Mouse (Mus musculus) MEL (cell line): Measurements from ENCODE around the gene Rgs9. TPM values are rescaled to one million over a fixed set of nuclear protein-coding genes. Genes with fewer than 3 reads are reported as not detected.

ENCODE experiments used
- DNase-seq: peaks from one replicate; pipeline ENCODE4 v3.0.0; 2011; ENCODE audit warnings: low read depth, low spot score
- H3K27ac ChIP-seq: 2 replicates; pipeline ENCODE4 v1.5.1; 2012; ENCODE audit warnings: low read depth, mild to moderate bottlenecking, control low read depth, low read length, moderate library complexity; ENCODE audit not compliant: control insufficient read depth
- H3K27me3 ChIP-seq, 2 experiments: fragments of 150-350 bp in 1 of 2; sonication (generic) in 1 of 2; 2 replicates each; pipeline ENCODE4 v1.6.1; 2012; ENCODE audit warnings: low read length in 2 of 2, mild to moderate bottlenecking in 2 of 2, improper control_type of control experiment in 1 of 2, moderate library complexity in 1 of 2; ENCODE audit not compliant: insufficient read depth in 2 of 2, control insufficient read depth in 1 of 2
- H3K36me3 ChIP-seq, 2 experiments: 2 replicates each; pipeline ENCODE4 v1.6.1; 2012 to 2014; ENCODE audit warnings: low read length in 2 of 2, improper control_type of control experiment in 1 of 2, inconsistent platforms in 1 of 2, mild to moderate bottlenecking in 1 of 2; ENCODE audit not compliant: insufficient read depth in 2 of 2, control insufficient read depth in 1 of 2
- H3K4me1 ChIP-seq, 2 experiments: fragments of 150-350 bp in 1 of 2; sonication (generic) in 1 of 2; 2 replicates each; pipeline ENCODE4 v1.6.1; 2012; ENCODE audit warnings: low read length in 2 of 2, improper control_type of control experiment in 1 of 2, mild to moderate bottlenecking in 1 of 2; ENCODE audit not compliant: insufficient read depth in 2 of 2, control insufficient read depth in 1 of 2
- H3K4me3 ChIP-seq, 2 experiments: fragments of 150-350 bp in 1 of 2; sonication (generic) in 1 of 2; 2 replicates each; pipeline ENCODE4 v1.5.1; 2012; ENCODE audit warnings: low read depth in 2 of 2, low read length in 2 of 2, mild to moderate bottlenecking in 2 of 2, moderate library complexity in 2 of 2, control low read depth in 1 of 2, improper control_type of control experiment in 1 of 2; ENCODE audit not compliant: control insufficient read depth in 1 of 2, insufficient read depth in 1 of 2
- H3K79me2 ChIP-seq: 2 replicates; pipeline ENCODE4 v1.6.1; 2012; ENCODE audit warnings: mild to moderate bottlenecking, low read length, moderate library complexity; ENCODE audit not compliant: control insufficient read depth, poor library complexity, insufficient read depth
- H3K9ac ChIP-seq: 2 replicates; pipeline ENCODE4 v1.6.1; 2012; ENCODE audit warnings: low read depth, mild to moderate bottlenecking, control low read depth, low read length, moderate library complexity; ENCODE audit not compliant: control insufficient read depth, poor library complexity, severe bottlenecking
- H3K9me3 ChIP-seq: fragments of 150-350 bp; sonication (generic); replicated peaks from 2 replicates; pipeline ENCODE4 v1.6.1; 2012; ENCODE audit warnings: mild to moderate bottlenecking, low read length, improper control_type of control experiment, moderate library complexity; ENCODE audit not compliant: insufficient read depth
- CHD1 ChIP-seq: IDR thresholded peaks from 2 replicates; pipeline ENCODE4 v1.6.1; 2012; ENCODE audit warnings: low read depth, mild to moderate bottlenecking, inconsistent platforms, low read length, improper control_type of control experiment
- CTCF ChIP-seq, 3 experiments: IDR thresholded peaks in 2 of 3; conservative IDR thresholded peaks in 1 of 3; 2 replicates each; pipeline ENCODE4 v1.5.1; 2011 to 2012; ENCODE audit warnings: low read length in 3 of 3, low read depth in 2 of 3, mild to moderate bottlenecking in 2 of 3, improper control_type of control experiment in 1 of 3, inconsistent platforms in 1 of 3, mixed read lengths in 1 of 3, moderate library complexity in 1 of 3; ENCODE audit not compliant: control insufficient read depth in 1 of 3, insufficient read depth in 1 of 3, poor library complexity in 1 of 3, severe bottlenecking in 1 of 3
- ELF1 ChIP-seq: IDR thresholded peaks from 2 replicates; pipeline ENCODE4 v1.6.1; 2014; ENCODE audit warnings: low read depth, mild to moderate bottlenecking, inconsistent platforms, low read length, improper control_type of control experiment, moderate library complexity
- ETS1 ChIP-seq: IDR thresholded peaks from 2 replicates; pipeline ENCODE4 v1.6.1; 2012; ENCODE audit warnings: low read depth, mild to moderate bottlenecking, inconsistent platforms, low read length, improper control_type of control experiment, moderate library complexity
- HCFC1 ChIP-seq: IDR thresholded peaks from 2 replicates; pipeline ENCODE4 v1.6.1; 2012; ENCODE audit warnings: low read depth, mild to moderate bottlenecking, inconsistent platforms, low read length, improper control_type of control experiment, moderate library complexity
- JUND ChIP-seq: IDR thresholded peaks from 2 replicates; pipeline ENCODE4 v1.6.1; 2011; ENCODE audit warnings: low read depth, mild to moderate bottlenecking, improper control_type of control experiment, low read length
- MAX ChIP-seq: IDR thresholded peaks from 2 replicates; pipeline ENCODE4 v1.6.1; 2011; ENCODE audit warnings: low read length, improper control_type of control experiment
- MAZ ChIP-seq: IDR thresholded peaks from 2 replicates; pipeline ENCODE4 v1.6.1; 2012; ENCODE audit warnings: low read depth, mild to moderate bottlenecking, inconsistent platforms, low read length, improper control_type of control experiment
- MEF2A ChIP-seq: IDR thresholded peaks from 2 replicates; pipeline ENCODE4 v1.6.1; 2014; ENCODE audit warnings: low read depth, mild to moderate bottlenecking, inconsistent platforms, low read length, improper control_type of control experiment; ENCODE audit not compliant: poor library complexity, insufficient replicate concordance, severe bottlenecking; ENCODE audit errors: extremely low read depth
- MYC ChIP-seq: IDR thresholded peaks from 2 replicates; pipeline ENCODE4 v1.6.1; 2011; ENCODE audit warnings: low read depth, mild to moderate bottlenecking, low read length, improper control_type of control experiment, moderate library complexity
- NELFE ChIP-seq: IDR thresholded peaks from 2 replicates; pipeline ENCODE4 v1.6.1; 2011; ENCODE audit warnings: low read depth, low read length, improper control_type of control experiment
- POLR2A ChIP-seq, 2 experiments: IDR thresholded peaks; 2 replicates each; pipeline ENCODE4 v1.6.1; 2011 to 2012; ENCODE audit warnings: low read length in 2 of 2, mild to moderate bottlenecking in 2 of 2, control low read depth in 1 of 2, improper control_type of control experiment in 1 of 2, low read depth in 1 of 2, moderate library complexity in 1 of 2; ENCODE audit not compliant: control insufficient read depth in 1 of 2, insufficient read depth in 1 of 2, poor library complexity in 1 of 2
- POLR2AphosphoS5 ChIP-seq: IDR thresholded peaks from 2 replicates; pipeline ENCODE4 v1.6.1; 2012; ENCODE audit warnings: low read depth, borderline replicate concordance, mild to moderate bottlenecking, inconsistent platforms, low read length, moderate library complexity, mixed read lengths
- RAD21 ChIP-seq: IDR thresholded peaks from 2 replicates; pipeline ENCODE4 v1.6.1; 2011; ENCODE audit warnings: mild to moderate bottlenecking, low read depth, low read length, improper control_type of control experiment
- SMC3 ChIP-seq: IDR thresholded peaks from 2 replicates; pipeline ENCODE4 v1.6.1; 2011; ENCODE audit warnings: low read depth, low read length, improper control_type of control experiment
- TBP ChIP-seq: IDR thresholded peaks from 2 replicates; pipeline ENCODE4 v1.8.0; 2011; ENCODE audit warnings: low read depth, low read length, improper control_type of control experiment
- TCF12 ChIP-seq: IDR thresholded peaks from 2 replicates; pipeline ENCODE4 v1.6.1; 2014; ENCODE audit warnings: low read depth, mild to moderate bottlenecking, inconsistent platforms, low read length, improper control_type of control experiment, moderate library complexity
- USF1 ChIP-seq: IDR thresholded peaks from 2 replicates; pipeline ENCODE4 v1.6.1; 2014; ENCODE audit warnings: low read depth, mild to moderate bottlenecking, inconsistent platforms, low read length, improper control_type of control experiment, moderate library complexity
- USF2 ChIP-seq, 2 experiments: IDR thresholded peaks; 2 replicates each; pipeline ENCODE4 v1.6.1; 2011 to 2012; ENCODE audit warnings: improper control_type of control experiment in 2 of 2, low read length in 2 of 2, borderline replicate concordance in 1 of 2, inconsistent platforms in 1 of 2, low read depth in 1 of 2, mild to moderate bottlenecking in 1 of 2; ENCODE audit not compliant: insufficient read depth in 1 of 2
- ZKSCAN1 ChIP-seq: IDR thresholded peaks from 2 replicates; pipeline ENCODE4 v1.6.1; 2012; ENCODE audit warnings: low read depth, mild to moderate bottlenecking, inconsistent platforms, low read length, improper control_type of control experiment, moderate library complexity
- ZMIZ1 ChIP-seq: IDR thresholded peaks from 2 replicates; pipeline ENCODE4 v1.6.1; 2012; ENCODE audit warnings: low read depth, mild to moderate bottlenecking, inconsistent platforms, low read length, improper control_type of control experiment, moderate library complexity
- ZNF384 ChIP-seq: IDR thresholded peaks from 2 replicates; pipeline ENCODE4 v1.6.1; 2012; ENCODE audit warnings: low read depth, mild to moderate bottlenecking, inconsistent platforms, low read length, improper control_type of control experiment
- polyA plus RNA-seq, 2 experiments: library from polyadenylated mRNA; stranded (reverse) in 1 of 2; unstranded in 1 of 2; fragments of >175 nt in 1 of 2; fragments of >200 nt in 1 of 2; gene quantifications; 2 replicates each; pipeline versions ENCODE4 v1.2.1 to v1.2.4; 2012; ENCODE audit warnings: low replicate concordance in 2 of 2, low read depth in 1 of 2; ENCODE audit not compliant: insufficient read length in 2 of 2, insufficient read depth in 1 of 2, missing spikeins in 1 of 2
- total RNA-seq: library from RNA; depleted of rRNA; stranded (reverse); fragments of 300-350 nt; gene quantifications from 2 replicates; pipeline ENCODE4 v1.2.3, GENCODE M21; 2012

The Rgs9 gene
- total and polyA plus RNA-seq, 3 experiments, result not detected

DNA sequence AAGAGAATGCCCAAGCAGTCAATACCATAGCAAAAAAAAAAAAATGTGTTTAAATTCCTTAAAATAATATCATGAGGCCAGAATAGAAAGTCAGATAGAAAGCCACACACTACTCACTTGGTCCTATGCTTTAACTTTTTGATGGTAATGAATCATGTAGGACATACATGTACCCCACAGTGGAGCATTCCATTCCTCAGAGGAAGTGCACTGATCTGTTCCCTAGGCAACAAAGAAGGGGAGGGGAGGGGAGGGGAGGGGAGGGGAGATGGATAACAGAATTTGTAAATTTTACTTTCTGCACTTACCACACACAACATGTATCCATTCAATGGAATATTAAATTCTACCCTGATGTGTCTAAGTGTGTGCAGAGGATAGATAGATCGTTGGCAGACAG, 91.9 kb downstream of the Rgs9 start:
- Histone ChIP-seq H3K9me3 (no peaks in the 10 kb centered on the region), H3K4me1 (no peaks in the 10 kb centered on the region), H3K36me3 (no peaks in the 10 kb centered on the region), H3K79me2 (no peaks in the 10 kb centered on the region), H3K9ac (no peak overlapping the region), H3K27me3 (no peaks in the 10 kb centered on the region), H3K27ac (no peak overlapping the region), H3K4me3 (no peak overlapping the region)
- no peak for DNase-seq
- no peak for TF ChIP-seq POLR2A (IDR thresholded peaks at IDR 0.05; ENCODE audit: control insufficient read depth in 1 of 2, insufficient read depth in 1 of 2, low read depth in 1 of 2, low read length in 2 of 2, poor library complexity in 1 of 2)
- no peak for TF ChIP-seq HCFC1
- no peak for TF ChIP-seq RAD21
- TF ChIP-seq POLR2AphosphoS5, result no peak
- no peak for TF ChIP-seq USF1
- no peak for TF ChIP-seq MAZ
- TF ChIP-seq TBP, result no peak
- no peak for TF ChIP-seq TCF12
- no peak for TF ChIP-seq CTCF (IDR thresholded peaks at IDR 0.05 in 2 of 3, conservative IDR thresholded peaks at IDR 0.05 in 1 of 3; ENCODE audit: control insufficient read depth in 1 of 3, insufficient read depth in 1 of 3, low read depth in 2 of 3, low read length in 3 of 3, poor library complexity in 1 of 3, severe bottlenecking in 1 of 3)
- no peak for TF ChIP-seq ZNF384
- TF ChIP-seq SMC3, result no peak
- no peak for TF ChIP-seq ELF1
- no peak for TF ChIP-seq MEF2A

DNA sequence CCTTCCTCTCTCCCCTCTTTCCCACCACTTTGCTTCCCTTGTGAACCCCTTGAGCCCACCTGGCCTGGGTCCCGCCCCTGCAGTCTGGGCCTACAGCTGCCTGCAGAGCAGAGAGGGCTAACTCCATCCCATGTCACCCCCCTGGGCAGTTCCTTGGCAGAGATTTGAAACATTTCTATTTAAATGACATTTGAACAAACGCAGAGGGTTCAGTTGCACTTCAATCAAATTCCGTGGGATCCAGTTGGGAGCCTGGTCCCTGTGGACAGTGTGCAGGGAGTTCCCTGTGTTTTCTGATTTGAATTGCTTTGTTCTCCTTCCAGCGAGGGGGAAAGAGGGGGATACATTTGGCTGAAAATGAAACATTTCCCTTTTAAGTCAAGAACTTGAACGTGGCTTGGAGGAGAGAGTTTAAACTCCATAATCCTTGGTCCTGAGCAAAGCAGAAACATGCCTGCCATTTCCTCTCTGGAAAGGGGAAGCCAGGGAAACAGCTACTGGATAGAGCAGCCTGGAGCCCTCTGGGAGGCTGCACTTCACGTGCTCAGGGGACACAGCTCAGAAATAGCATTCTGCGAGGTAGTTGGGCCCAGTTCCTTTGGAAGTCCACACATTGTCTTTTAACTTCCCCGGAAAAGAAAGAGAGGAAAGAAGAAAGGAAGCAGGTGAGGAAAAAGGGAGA, 98.2 kb downstream of the Rgs9 start:
- Histone ChIP-seq H3K36me3 (no peaks in the 10 kb centered on the region), H3K4me3 (no peak overlapping the region), H3K79me2 (no peaks in the 10 kb centered on the region), H3K27ac (no peak overlapping the region), H3K9me3 (no peaks in the 10 kb centered on the region), H3K9ac (no peak overlapping the region), H3K4me1 (no peaks in the 10 kb centered on the region), H3K27me3 (no peaks in the 10 kb centered on the region)
- TF ChIP-seq ETS1, result no peak
- no peak for TF ChIP-seq MEF2A
- no peak for TF ChIP-seq CTCF (IDR thresholded peaks at IDR 0.05 in 2 of 3, conservative IDR thresholded peaks at IDR 0.05 in 1 of 3; ENCODE audit: control insufficient read depth in 1 of 3, insufficient read depth in 1 of 3, low read depth in 2 of 3, low read length in 3 of 3, poor library complexity in 1 of 3, severe bottlenecking in 1 of 3)
- TF ChIP-seq USF2 (IDR thresholded peaks at IDR 0.05; ENCODE audit: borderline replicate concordance in 1 of 2, insufficient read depth in 1 of 2, low read depth in 1 of 2, low read length in 2 of 2), result no peak
- no peak for TF ChIP-seq ELF1
- TF ChIP-seq RAD21, result no peak
- TF ChIP-seq ZKSCAN1, result no peak
- TF ChIP-seq MAX, result no peak
- TF ChIP-seq MYC, result no peak
- no peak for TF ChIP-seq ZMIZ1
- TF ChIP-seq CHD1, result no peak
- no peak for TF ChIP-seq POLR2A (IDR thresholded peaks at IDR 0.05; ENCODE audit: control insufficient read depth in 1 of 2, insufficient read depth in 1 of 2, low read depth in 1 of 2, low read length in 2 of 2, poor library complexity in 1 of 2)
- TF ChIP-seq JUND, result no peak
- TF ChIP-seq NELFE, result no peak
- DNase-seq, result no peak
